Mouse (Mus musculus) gastrocnemius, postnatal 36 days (tissue): ENCODE data around the gene Pgbd5. TPM values are rescaled to one million over a fixed set of nuclear protein-coding genes. Genes with fewer than 3 reads are reported as not detected.

Source experiments
- DNase-seq, 2 experiments: peaks; one replicate each; pipeline ENCODE4 v3.0.0; 2022
- intact Hi-C: fragments of 180-260 bp; cut with DNase I; formaldehyde crosslinking; loops from one replicate; pipeline ENCODE4 v1.15.1; 2025
- total RNA-seq, 2 experiments: library from RNA; stranded (reverse); gene quantifications; 2 replicates each; pipeline ENCODE4 v1.2.3; 2021

Pgbd5 gene
- total RNA-seq, 2 experiments from 2014 or later, result 0.15 to 0.25 TPM

- no peak for DNase-seq
- intact Hi-C loops, result no loop called here
These were observed 45.5 kb downstream of the Pgbd5 start for GRCm38 (mm10) chr8:124393927-124394326.

DNA sequence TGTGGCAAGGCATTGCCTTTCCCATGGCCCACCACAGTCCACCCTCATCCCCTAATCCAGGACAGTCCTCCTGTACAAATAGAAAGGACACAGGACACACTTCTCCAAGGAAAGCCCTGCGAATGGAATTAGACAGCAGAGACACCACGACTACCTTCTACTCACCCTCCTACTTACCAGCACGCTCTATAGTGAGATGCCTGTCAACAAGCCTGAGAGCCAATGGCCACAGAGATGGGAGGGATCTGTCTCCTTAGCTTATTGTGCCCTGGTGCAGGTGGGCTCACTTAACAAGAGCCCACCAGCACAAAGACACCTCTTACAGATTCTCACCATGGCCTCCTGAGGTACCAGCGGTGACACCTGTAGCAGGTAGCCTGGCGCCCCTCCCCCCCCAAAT, 46.4 kb downstream of the Pgbd5 start:
- no peak for DNase-seq
- intact Hi-C loops, result no loop called here

DNA sequence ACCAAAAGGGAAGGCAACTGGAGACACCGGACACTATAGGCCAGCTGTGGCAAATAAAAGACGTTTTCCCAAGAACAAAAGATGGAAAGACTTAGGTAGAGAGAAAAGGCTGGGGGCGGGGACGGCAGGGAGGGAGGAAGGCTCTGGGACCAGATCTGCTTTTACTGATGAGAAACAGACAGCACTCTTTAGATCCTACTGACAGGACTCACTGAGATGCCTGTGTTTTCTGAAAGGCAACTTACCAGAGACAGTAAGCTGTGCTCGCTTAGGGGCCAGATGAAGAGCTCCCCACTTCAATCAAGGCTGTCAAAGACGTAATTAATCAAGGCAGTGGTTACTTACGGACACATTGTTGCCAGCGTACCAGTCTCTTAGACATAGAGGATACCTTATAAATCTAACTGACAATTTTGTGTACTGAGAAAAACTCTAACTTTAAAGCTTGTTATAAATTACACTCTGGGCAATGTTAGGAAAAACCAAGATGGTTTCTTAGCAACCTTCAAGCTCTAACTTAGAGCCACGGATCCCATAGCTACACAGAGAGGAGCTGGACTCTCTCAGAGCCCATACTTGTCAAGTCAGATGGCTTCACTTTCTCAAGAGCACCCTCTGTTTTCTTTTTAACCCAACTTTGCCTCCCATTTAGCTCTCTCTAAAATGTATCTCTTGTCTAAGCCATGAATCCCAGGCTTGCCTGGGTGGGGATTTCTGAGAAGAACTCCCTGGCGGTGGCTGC, 47.0 kb downstream of the Pgbd5 start:
- intact Hi-C loops, result no loop called here
- no peak for DNase-seq

GRCm38 (mm10) chr8:124391191-124391590, 48.3 kb downstream of the Pgbd5 start:
- intact Hi-C loops, result no loop called here
- no peak for DNase-seq

DNA sequence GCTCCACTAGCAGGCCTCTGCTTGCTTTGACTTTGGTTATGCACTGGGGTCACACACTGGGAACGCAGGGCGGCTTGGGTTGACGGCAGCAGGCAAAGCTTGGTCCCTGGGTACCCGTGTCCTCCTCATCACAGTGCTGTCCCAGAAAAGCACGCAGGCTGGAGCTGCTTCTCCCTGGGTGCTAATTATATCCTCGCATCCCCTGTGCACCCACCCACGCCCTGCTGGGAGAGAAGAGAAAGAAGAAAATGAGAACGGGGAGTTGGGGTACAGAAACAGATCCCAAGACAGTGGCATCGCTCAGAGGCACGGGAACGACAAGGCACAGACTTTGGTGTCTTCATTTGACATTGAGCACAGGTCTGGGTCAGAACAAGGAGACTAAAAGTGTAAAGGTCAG, 50.0 kb downstream of the Pgbd5 start:
- DNase-seq, result no peak
- intact Hi-C loops, result loop anchor here (10.0 kb wide), 1 partner anchor 285 kb away; no protein-coding TSS in a partner anchor

- intact Hi-C loops, result loop anchor here (10.0 kb wide), 1 partner anchor 288 kb away; no protein-coding TSS in a partner anchor
- DNase-seq, result no peak
These were observed 53.1 kb downstream of the Pgbd5 start for GRCm38 (mm10) chr8:124386225-124386899.

- intact Hi-C loops, result loop anchor here (10.0 kb wide), 1 partner anchor 290 kb away; no protein-coding TSS in a partner anchor
These were observed 55.1 kb downstream of the Pgbd5 start for GRCm38 (mm10) chr8:124384336-124384735.

DNA sequence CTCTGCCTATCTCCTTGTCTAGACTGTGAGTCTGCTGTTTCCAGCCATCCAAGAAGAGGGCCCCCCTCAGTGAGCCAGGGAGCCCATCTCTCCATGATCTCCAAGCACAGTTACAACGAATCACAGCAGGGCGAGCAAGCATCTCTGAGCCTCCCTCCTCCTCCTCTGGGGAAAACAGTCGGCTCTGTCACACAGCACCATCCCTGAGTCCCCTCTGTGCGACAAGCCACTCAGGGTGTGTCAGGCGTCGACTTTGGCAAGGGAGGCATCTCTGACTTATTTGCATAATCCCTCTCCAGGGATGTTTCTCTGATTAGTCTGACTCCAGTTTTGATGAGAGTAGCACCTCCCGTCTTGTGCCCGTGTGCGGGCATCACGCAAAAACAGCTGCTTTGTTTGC, 57.2 kb downstream of the Pgbd5 start:
- intact Hi-C loops, result loop anchor here (10.0 kb wide), 1 partner anchor 293 kb away; no protein-coding TSS in a partner anchor
- no peak for DNase-seq

More at GRCm38 (mm10) chr8:124384336-124384735, 55.1 kb downstream of the Pgbd5 start:
- no peak for DNase-seq

GRCm38 (mm10) chr8:124379289-124379688, 60.2 kb downstream of the Pgbd5 start:
- intact Hi-C loops, result no loop called here
- no peak for DNase-seq

GRCm38 (mm10) chr8:124376406-124376805, 63.1 kb downstream of the Pgbd5 start:
- DNase-seq, result no peak
- intact Hi-C loops, result no loop called here

GRCm38 (mm10) chr8:124375727-124376126, 63.7 kb downstream of the Pgbd5 start:
- intact Hi-C loops, result no loop called here
- no peak for DNase-seq

DNA sequence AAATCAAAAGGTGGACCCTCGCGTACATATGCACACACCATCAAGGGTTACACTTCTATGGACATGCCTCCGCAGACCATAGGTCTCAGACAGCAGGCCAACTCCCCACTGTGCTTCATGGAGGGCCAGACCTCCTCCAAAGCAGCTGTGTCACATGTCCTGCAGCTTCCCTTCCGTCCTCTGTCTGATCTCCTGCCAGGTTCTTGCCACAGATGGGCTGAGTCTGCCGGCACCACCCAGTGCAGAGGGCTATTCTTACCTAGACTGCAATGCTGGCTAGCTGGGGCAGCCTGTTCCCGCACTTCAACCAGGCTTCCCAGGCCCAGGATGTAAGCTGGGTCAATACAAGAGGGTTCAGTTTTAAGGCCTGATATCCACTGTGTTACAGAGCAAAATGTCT, 64.3 kb downstream of the Pgbd5 start:
- intact Hi-C loops, result no loop called here
- no peak for DNase-seq

GRCm38 (mm10) chr8:124373753-124374152, 65.7 kb downstream of the Pgbd5 start:
- intact Hi-C loops, result no loop called here
- no peak for DNase-seq

GRCm38 (mm10) chr8:124371410-124372123, 67.9 kb downstream of the Pgbd5 start:
- intact Hi-C loops, result no loop called here

DNA sequence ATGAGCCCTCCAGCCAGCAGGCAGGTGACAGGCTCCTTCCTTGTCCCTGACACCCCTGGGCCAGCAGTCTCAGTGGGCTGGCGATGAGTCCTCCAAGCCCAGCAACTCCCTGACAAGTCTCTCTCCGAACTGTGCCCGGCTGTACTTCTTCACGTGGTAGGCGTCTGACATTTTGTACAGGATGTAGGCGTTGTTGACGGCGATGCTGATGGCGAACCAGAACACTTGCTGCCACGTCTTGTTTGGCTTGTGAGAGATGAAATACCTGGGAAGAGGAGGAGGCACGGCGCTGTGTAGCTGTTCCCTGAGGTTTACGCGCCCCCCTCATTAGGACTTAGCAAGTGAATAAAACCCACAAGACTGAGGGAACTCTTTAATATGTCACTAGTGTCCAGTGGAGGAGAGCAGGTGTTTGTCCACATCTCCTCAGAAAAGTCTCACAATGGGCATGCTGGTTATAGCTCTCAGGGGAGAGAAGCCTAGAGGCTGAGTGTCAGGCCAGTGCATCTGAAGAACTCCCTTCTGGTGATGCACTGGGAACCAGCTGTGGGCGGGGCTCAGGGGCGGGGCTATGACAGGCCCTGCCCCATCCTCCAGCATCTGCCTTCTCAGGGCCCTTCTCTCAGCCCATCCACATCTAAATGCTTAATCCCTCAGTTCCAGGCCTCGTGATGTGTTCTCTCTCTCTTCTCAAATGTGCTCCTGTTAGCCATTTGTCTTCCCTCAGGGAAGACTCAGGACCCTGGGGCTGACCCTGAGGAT, 68.9 kb downstream of the Pgbd5 start:
- intact Hi-C loops, result no loop called here
- no peak for DNase-seq

More at GRCm38 (mm10) chr8:124371410-124372123, 67.9 kb downstream of the Pgbd5 start:
- no peak for DNase-seq

DNA sequence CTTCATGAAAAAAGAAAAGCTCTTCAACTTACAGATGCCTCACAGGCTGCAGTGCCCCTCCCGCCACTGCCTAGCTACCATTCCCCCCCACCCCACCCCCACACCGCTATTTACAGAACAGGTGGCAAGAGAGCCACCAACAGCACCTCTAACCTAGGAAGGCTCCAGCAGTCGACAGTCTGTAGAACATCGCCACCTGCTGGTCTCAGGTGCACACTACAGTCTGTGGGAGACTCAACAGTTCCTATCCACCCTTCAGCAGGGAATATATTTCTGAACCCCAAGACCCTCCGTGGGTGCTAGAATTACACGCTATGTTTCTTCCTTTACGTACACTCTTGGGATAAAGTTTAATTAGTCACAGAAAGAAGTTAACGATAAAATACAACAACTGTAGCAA, 71.2 kb downstream of the Pgbd5 start:
- DNase-seq, result peak; percentile 45 to 57
- intact Hi-C loops, result no loop called here

- intact Hi-C loops, result no loop called here
- DNase-seq, result no peak
These were observed 76.1 kb downstream of the Pgbd5 start for GRCm38 (mm10) chr8:124363337-124363736.

DNA sequence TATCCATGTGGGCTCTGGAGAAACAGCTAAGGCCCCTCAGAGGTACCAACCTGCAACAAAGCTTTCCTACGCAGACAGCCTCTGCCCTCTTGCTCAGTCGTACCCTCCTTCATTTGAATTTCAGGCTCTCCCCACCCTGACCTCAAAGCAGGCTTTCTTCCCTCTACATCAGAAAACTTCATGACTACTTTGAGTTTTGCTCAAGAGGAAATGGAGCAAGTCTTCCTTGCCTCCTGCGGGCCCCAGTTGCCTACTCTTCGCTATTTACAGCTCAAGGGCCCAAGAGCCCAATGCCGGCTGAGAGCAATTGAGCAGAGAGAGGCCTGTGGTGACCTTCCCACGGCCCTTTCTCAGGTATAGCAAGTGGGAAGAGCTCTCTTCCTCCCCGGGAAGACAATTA, 76.9 kb downstream of the Pgbd5 start:
- DNase-seq, result no peak
- intact Hi-C loops, result no loop called here

GRCm38 (mm10) chr8:124361773-124362427, 77.6 kb downstream of the Pgbd5 start:
- intact Hi-C loops, result no loop called here
- no peak for DNase-seq

DNA sequence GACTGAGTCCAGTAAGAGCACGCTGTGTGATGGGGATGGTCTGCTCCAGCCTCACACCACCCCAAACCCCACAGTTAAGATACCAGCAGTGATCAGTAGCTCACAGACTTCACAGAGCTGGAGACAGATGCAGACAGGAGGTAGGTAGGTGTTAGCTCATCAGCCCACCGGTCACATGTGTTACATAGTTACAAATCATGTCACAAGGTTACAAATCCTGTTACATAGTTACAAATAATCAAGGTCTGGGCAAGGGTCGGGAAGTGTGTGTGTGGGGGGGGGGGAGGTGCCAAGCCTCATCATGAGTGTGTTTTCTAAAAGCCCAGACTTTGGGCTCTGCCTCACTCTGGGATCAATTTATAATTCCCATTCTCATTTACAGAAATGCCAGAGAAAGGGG, 78.5 kb downstream of the Pgbd5 start:
- DNase-seq, result no peak
- intact Hi-C loops, result no loop called here
